Mouse (Mus musculus) thymus, adult 2 months (tissue): ENCODE results near the gene Tbc1d20. TPM values are rescaled to one million over a fixed set of nuclear protein-coding genes. Genes with fewer than 3 reads are reported as not detected.

Experiments
- DNase-seq: peaks from one replicate; pipeline ENCODE4 v3.0.0; 2021
- H3K27ac ChIP-seq: fragments of 200-500 bp; 2 replicates; pipeline ENCODE4 v1.5.1; 2012; ENCODE audit warnings: low read length, control low read depth; ENCODE audit not compliant: control insufficient read depth, insufficient read depth
- H3K27me3 ChIP-seq: fragments of 200-500 bp; 2 replicates; pipeline ENCODE4 v1.6.1; 2012; ENCODE audit warnings: mild to moderate bottlenecking, low read length, moderate library complexity, mixed read lengths; ENCODE audit not compliant: control insufficient read depth, insufficient read depth
- H3K36me3 ChIP-seq: fragments of 200-500 bp; 2 replicates; pipeline ENCODE4 v1.6.1; 2012; ENCODE audit warnings: mild to moderate bottlenecking, low read length, moderate library complexity; ENCODE audit not compliant: control insufficient read depth, insufficient read depth
- H3K4me1 ChIP-seq: fragments of 200-500 bp; replicated peaks from 2 replicates; pipeline ENCODE4 v1.6.1; 2012; ENCODE audit warnings: low read length; ENCODE audit not compliant: control insufficient read depth, insufficient read depth
- H3K4me3 ChIP-seq: fragments of 200-500 bp; 2 replicates; pipeline ENCODE4 v1.5.1; 2012; ENCODE audit warnings: mild to moderate bottlenecking, low read length, control low read depth, moderate library complexity; ENCODE audit not compliant: control insufficient read depth, insufficient read depth
- CTCF ChIP-seq: fragments of 200-500 bp; IDR thresholded peaks from 2 replicates; pipeline ENCODE4 v1.5.1; 2012; ENCODE audit warnings: mild to moderate bottlenecking, control low read depth, low read length, moderate library complexity, borderline replicate concordance; ENCODE audit not compliant: control insufficient read depth, poor library complexity, insufficient read depth; ENCODE audit errors: extremely low read depth
- POLR2A ChIP-seq: fragments of 200-500 bp; IDR thresholded peaks from 2 replicates; pipeline ENCODE4 v1.6.1; 2012; ENCODE audit warnings: mild to moderate bottlenecking, low read length, control low read depth, moderate library complexity; ENCODE audit not compliant: control insufficient read depth, poor library complexity, insufficient read depth; ENCODE audit errors: extremely low read depth
- WGBS: fragments of 180-500 bp; shearing (Covaris S2); methylation state at CpG from one replicate; pipeline ENCODE4 v1.1.7; 2018; 5-methylcytosine and 5-hydroxymethylcytosine counted together
- polyA plus RNA-seq: library from polyadenylated mRNA; depleted of rRNA; stranded (reverse); fragments of >200 nt; gene quantifications from 2 replicates; pipeline ENCODE4 v1.2.3, GENCODE M21; 2012

The Tbc1d20 gene
- polyA plus RNA-seq, 1 experiment: 78.2 TPM

GRCm38 (mm10) chr2:152339631-152340179 is 46.1 kb downstream of the Tbc1d20 start:
- DNase-seq: no peak
- Histone ChIP-seq H3K4me1 (peaks cover 11% of the 10 kb centered on the region), H3K27me3 (no peaks in the 10 kb centered on the region), H3K4me3 (no peak overlapping the region), H3K36me3 (no peaks in the 10 kb centered on the region), H3K27ac (no peak overlapping the region)
- 97% methylated on average over 22 of the region's 22 CpGs for WGBS
- TF ChIP-seq POLR2A (no peak), CTCF (no peak)

DNA sequence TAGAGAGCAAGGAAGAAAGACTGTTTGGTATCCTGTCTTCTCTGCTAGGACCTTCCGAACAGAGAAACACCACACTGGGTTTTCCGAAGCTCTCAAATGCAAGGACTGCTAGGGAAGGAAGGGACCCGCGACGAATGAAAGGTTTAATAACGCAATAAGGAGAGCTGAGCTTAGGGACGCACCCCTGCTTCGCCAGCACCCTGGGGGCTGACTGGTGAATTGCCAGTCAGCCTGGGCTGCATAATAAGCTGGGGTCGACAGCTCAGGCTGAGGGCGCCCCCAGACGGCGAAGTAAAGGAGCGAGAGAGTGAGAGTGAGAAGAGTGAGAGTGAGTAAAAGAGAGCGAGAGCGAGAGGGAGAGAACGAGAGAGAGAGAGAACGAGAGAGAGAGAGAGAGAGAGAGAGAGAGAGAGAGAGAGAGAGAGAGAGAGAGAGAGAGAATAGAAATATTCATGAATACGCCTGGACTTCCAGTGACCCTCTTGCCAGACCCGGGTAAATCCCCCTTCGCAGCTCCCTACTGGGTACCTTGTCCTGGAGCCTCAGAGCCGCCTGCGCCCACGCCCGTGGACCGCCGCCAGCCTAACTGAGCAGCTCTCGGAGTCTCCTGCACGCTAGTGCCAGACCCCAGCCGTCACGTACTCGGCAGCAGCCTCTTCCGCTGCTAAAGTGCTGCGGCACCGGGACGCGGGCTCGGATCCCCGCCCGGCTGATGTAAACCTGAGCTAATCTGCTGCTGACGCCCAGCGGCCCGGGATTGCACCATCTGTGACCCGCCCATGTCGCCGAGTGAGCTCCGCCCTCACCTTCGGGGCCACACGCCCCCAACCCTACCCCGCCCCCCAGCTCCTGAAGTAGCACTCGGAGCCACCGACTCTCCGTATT is 49.9 kb downstream of the Tbc1d20 start, which contains the start of gene Trib3:
TSS of gene Trib3 (minus strand) at position 704 of the 885 bp plus-strand sequence.
- Histone ChIP-seq H3K27me3 (no peaks in the 10 kb centered on the region), H3K36me3 (no peaks in the 10 kb centered on the region), H3K4me1 (peaks cover 11% of the 10 kb centered on the region), H3K27ac (no peak within 1 kb of the TSS), H3K4me3 (peak within 1 kb of the TSS; percentile 49)
- WGBS: 1% methylated on average over 52 of the region's 52 CpGs
- TF ChIP-seq CTCF (peak; percentile 84), POLR2A (peak; percentile 36; the same call in 1 of the 2 replicates)
- peak; percentile 88 for DNase-seq

- Histone ChIP-seq H3K4me1 (peaks cover 11% of the 10 kb centered on the region), H3K36me3 (no peaks in the 10 kb centered on the region), H3K27ac (no peak overlapping the region), H3K27me3 (no peaks in the 10 kb centered on the region), H3K4me3 (peak overlapping the region; percentile 49)
- WGBS: 11% methylated on average over 10 of the region's 10 CpGs
- TF ChIP-seq POLR2A (no peak), CTCF (no peak)
- peak; percentile 24 for DNase-seq
Measured at GRCm38 (mm10) chr2:152344361-152344760, 50.7 kb downstream of the Tbc1d20 start.

- 93% methylated on average over 5 of the region's 5 CpGs for WGBS
- DNase-seq: no peak
- H3K27ac ChIP-seq: no peak overlapping the region
- no peaks in the 10 kb centered on the region for H3K36me3 ChIP-seq
- no peaks in the 10 kb centered on the region for H3K27me3 ChIP-seq
- no peak for TF ChIP-seq POLR2A
- no peak for TF ChIP-seq CTCF
- H3K4me1 ChIP-seq: peaks cover 11% of the 10 kb centered on the region
- no peak overlapping the region for H3K4me3 ChIP-seq
Measured at GRCm38 (mm10) chr2:152344909-152345308, 51.3 kb downstream of the Tbc1d20 start.

GRCm38 (mm10) chr2:152345393-152345792 is 51.8 kb downstream of the Tbc1d20 start:
- Histone ChIP-seq H3K4me3 (no peak overlapping the region), H3K36me3 (no peaks in the 10 kb centered on the region), H3K27me3 (no peaks in the 10 kb centered on the region), H3K4me1 (peaks cover 11% of the 10 kb centered on the region), H3K27ac (no peak overlapping the region)
- TF ChIP-seq CTCF (no peak), POLR2A (no peak)
- DNase-seq: no peak
- 98% methylated on average over 6 of the region's 6 CpGs for WGBS

- no peak for DNase-seq
- no peak overlapping the region for H3K27ac ChIP-seq
- peaks cover 11% of the 10 kb centered on the region for H3K4me1 ChIP-seq
- TF ChIP-seq CTCF: no peak
- no peak for TF ChIP-seq POLR2A
- 82% methylated on average over 9 of the region's 9 CpGs for WGBS
- no peaks in the 10 kb centered on the region for H3K27me3 ChIP-seq
- no peak overlapping the region for H3K4me3 ChIP-seq
- no peaks in the 10 kb centered on the region for H3K36me3 ChIP-seq
Measured at GRCm38 (mm10) chr2:152346776-152347465, 53.3 kb downstream of the Tbc1d20 start.
